Comparison of ENCODE assay signal across 15 mouse cellular contexts in the genomic region with DNA sequence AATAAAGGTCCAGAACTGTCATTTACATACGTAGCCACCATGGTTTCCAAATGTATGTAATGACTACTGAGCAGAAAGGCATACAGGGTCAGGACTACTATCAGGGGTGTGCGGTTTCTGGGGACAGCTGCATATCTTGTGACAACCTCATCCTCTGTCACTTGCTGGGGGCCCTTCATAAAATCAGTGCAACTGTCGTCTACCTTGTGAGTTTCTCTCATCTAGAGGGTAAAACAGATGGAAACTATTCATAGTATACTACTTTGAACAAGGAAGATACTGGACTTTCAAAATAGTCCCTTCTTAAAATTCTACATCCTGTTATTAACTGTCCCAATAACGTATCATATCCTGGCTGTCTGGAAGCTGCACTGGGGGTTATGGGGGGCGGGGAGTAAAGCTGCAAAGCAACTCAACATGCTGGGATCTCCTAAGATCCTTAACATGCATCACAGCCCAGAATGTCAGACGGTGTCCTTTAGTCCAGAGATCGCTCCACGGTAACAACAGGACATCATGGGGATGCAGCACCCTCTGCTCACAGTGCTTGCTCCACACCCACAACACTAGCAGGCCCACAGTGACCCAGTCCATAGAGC. TPM values are rescaled to one million over a fixed set of nuclear protein-coding genes. Genes with fewer than 3 reads are reported as not detected.
DNase-seq lines count a peak whose midpoint lies in the region; ATAC-seq and TF ChIP-seq lines count a peak whose summit lies in the region.
"Had no signal": no experiment of that assay in that cellular context is flagged by ENCODE, and none has a peak within 500 bp of the region (broad histone marks: within the 10 kb centered on the region; RNA-seq: fewer than 3 reads in every experiment).

No protein-coding gene starts in this region.

- no peak for TF ChIP-seq CTCF in gastrocnemius, adult 2 months (IDR thresholded peaks at IDR 0.05)
- TF ChIP-seq CTCF in lung, postnatal 0 days (IDR thresholded peaks at IDR 0.05), result no peak

- no peak for TF ChIP-seq EP300 in lung, postnatal 0 days (IDR thresholded peaks at IDR 0.05)

- no peaks in the 10 kb centered on the region for H3K27me3 ChIP-seq in hindbrain, embryonic 14.5 days (ENCODE audit: control insufficient read depth, insufficient read depth, low read length)
- H3K27me3 ChIP-seq in hindbrain, embryonic 16.5 days (replicated peaks; ENCODE audit: control insufficient read depth, insufficient read depth, low read length), result no peaks in the 10 kb centered on the region
- H3K27me3 ChIP-seq in lung, postnatal 0 days (replicated peaks; ENCODE audit: insufficient read depth, low read length), result no peaks in the 10 kb centered on the region

- 79% methylated on average over 8 of the region's 8 CpGs for WGBS in hindbrain, embryonic 14.5 days
- WGBS in hindbrain, embryonic 16.5 days, result 73% methylated on average over 8 of the region's 8 CpGs
- WGBS in lung, postnatal 0 days, result 59% methylated on average over 8 of the region's 8 CpGs

- no peaks in the 10 kb centered on the region for H3K36me3 ChIP-seq in hindbrain, embryonic 14.5 days (replicated peaks; ENCODE audit: control insufficient read depth, insufficient read depth)
- no peaks in the 10 kb centered on the region for H3K36me3 ChIP-seq in hindbrain, embryonic 16.5 days (ENCODE audit: control insufficient read depth, insufficient read depth, low read length)
- H3K36me3 ChIP-seq in lung, postnatal 0 days (ENCODE audit: insufficient read depth, low read length), result no peaks in the 10 kb centered on the region

- no peak overlapping the region for H3K4me3 ChIP-seq in gastrocnemius, adult 2 months
- H3K4me3 ChIP-seq in hindbrain, embryonic 14.5 days (replicated peaks; ENCODE audit: low read length), result no peak overlapping the region
- H3K4me3 ChIP-seq in hindbrain, embryonic 16.5 days (ENCODE audit: low read length), result no peak overlapping the region
- H3K4me3 ChIP-seq in lung, postnatal 0 days (ENCODE audit: low read depth, low read length), result no peak overlapping the region
- H3K4me3 ChIP-seq: erythroblast, embryonic 14.5 days had no signal

- ATAC-seq in hindbrain, embryonic 14.5 days (ENCODE audit: low FRiP score), result no peak
- ATAC-seq in hindbrain, embryonic 16.5 days, result no peak
- ATAC-seq in lung, postnatal 0 days, result no peak

- H3K9ac ChIP-seq in hindbrain, embryonic 14.5 days, result no peak overlapping the region
- H3K9ac ChIP-seq in hindbrain, embryonic 16.5 days (ENCODE audit: low read depth, low read length), result no peak overlapping the region
- no peak overlapping the region for H3K9ac ChIP-seq in lung, postnatal 0 days (replicated peaks; ENCODE audit: low read depth)

- H3K9me3 ChIP-seq in hindbrain, embryonic 14.5 days (ENCODE audit: control insufficient read depth, low read length), result no peaks in the 10 kb centered on the region
- no peaks in the 10 kb centered on the region for H3K9me3 ChIP-seq in hindbrain, embryonic 16.5 days (ENCODE audit: control insufficient read depth, low read length)
- no peaks in the 10 kb centered on the region for H3K9me3 ChIP-seq in lung, postnatal 0 days (ENCODE audit: low read length)

- peaks cover 43% of the 10 kb centered on the region for H3K4me1 ChIP-seq in hindbrain, embryonic 14.5 days (replicated peaks; ENCODE audit: control insufficient read depth, insufficient read depth, low read length)
- H3K4me1 ChIP-seq in hindbrain, embryonic 16.5 days (ENCODE audit: control insufficient read depth, insufficient read depth, low read depth, low read length), result peaks cover 43% of the 10 kb centered on the region
- H3K4me1 ChIP-seq in lung, postnatal 0 days (ENCODE audit: insufficient read depth, low read depth, low read length), result peaks cover 60% of the 10 kb centered on the region

- DNase-seq in gastrocnemius, adult 2 months, result no peak
- DNase-seq in gastrocnemius, postnatal 4 days (ENCODE audit: low spot score in 2 of 2), result no peak
- DNase-seq in hindbrain, embryonic 14.5 days (ENCODE audit: low spot score), result no peak
- DNase-seq in lung, postnatal 0 days (ENCODE audit: low spot score), result no peak
- DNase-seq in lung, postnatal 25 days (ENCODE audit: low spot score), result no peak
- peak; percentile 37 for DNase-seq in induced T-regulatory cell, adult 2 months (ENCODE audit: low read depth)
- DNase-seq in retina, embryonic 14.5 days (ENCODE audit: low spot score), result no peak
- DNase-seq: adrenal gland, postnatal 14 days; gastrocnemius, postnatal 36 days; kidney, adult 18-20 months; left cerebral cortex, postnatal 4 days; lung, postnatal 14 days; thymus, postnatal 14 days had no signal

- no peak overlapping the region for H3K4me2 ChIP-seq in hindbrain, embryonic 14.5 days (replicated peaks)
- no peak overlapping the region for H3K4me2 ChIP-seq in hindbrain, embryonic 16.5 days (ENCODE audit: low read length)
- H3K4me2 ChIP-seq in lung, postnatal 0 days (replicated peaks; ENCODE audit: low read depth, low read length), result no peak overlapping the region

- intact Hi-C loops in gastrocnemius, adult 2 months (cut with DNase I), result no loop called here

- H3K27ac ChIP-seq in gastrocnemius, adult 2 months, result peak overlapping the region; percentile 87
- H3K27ac ChIP-seq in hindbrain, embryonic 14.5 days, result 0 out of 2 replicates have a peak overlapping the region, but pooled peaks have one; percentile 89
- H3K27ac ChIP-seq in hindbrain, embryonic 16.5 days (ENCODE audit: low read depth, low read length), result no peak overlapping the region
- peak overlapping the region; percentile 51 for H3K27ac ChIP-seq in lung, postnatal 0 days (ENCODE audit: low read length)

RNA-seq across cellular contexts. Expression of gene Ski, which starts 51.7 kb away (rescaled TPM):
- 10 to 100 TPM; 28.5 to 35.6 TPM for total RNA-seq in gastrocnemius, adult 2 months (2021)
- total RNA-seq in gastrocnemius, postnatal 4 days (2021), result 100 to 1,000 TPM; 133 to 138 TPM
- polyA plus RNA-seq in hindbrain, embryonic 14.5 days (2014; fragmentation: Nextera tagmentation; extraction: Ambion mirVana), result 15.1 and 15.6 TPM in 2 replicates
- 11.1 TPM in 2 replicates for polyA plus RNA-seq in hindbrain, embryonic 16.5 days (2015; fragmentation: Nextera tagmentation; extraction: Ambion mirVana)
- polyA plus RNA-seq in lung, postnatal 0 days (2015; fragmentation: Nextera tagmentation; extraction: Ambion mirVana), result 22.6 and 23.2 TPM in 2 replicates
